Mouse (Mus musculus) heart, adult 9 months (tissue): ENCODE measurements at regions not wholly inside any gene's neighbourhood (a gene's known extent, or its start where the extent isn't known, plus 50 kb on each side); places are given as distances from the start of the nearest gene placed in this dataset.

Source experiments
- DNase-seq, 2 experiments: peaks; one replicate each; pipeline ENCODE4 v3.0.0; 2022; ENCODE audit warnings: low spot score in 2 of 2

GRCm38 (mm10) chr10:87639339-87639738, 117.7 kb downstream of the Pah start:
- DNase-seq = no peak

DNA sequence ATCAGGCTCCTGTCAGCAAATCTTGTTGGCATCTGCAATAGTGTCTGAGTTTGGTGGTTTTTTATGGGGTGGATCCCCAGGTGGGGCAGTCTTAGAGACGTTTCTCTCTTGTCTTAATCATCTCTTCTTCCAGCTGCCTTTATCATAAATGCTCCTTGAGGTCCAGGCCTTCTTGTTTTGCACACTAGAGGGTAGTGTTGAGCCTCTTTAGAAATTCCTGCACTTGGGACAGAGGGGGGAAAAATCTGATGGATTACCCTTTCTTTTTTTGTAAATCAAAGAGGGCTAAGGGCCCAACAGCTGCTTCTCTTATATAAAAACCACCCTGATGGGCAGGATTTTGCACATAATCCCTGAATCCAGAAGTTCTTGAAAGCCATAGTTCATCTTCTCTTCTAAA, 127.5 kb downstream of the Pah start:
- DNase-seq = peak; percentile 15 to 29

- no peak for DNase-seq
Observed at GRCm38 (mm10) chr10:87652139-87652740, 130.6 kb downstream of the Pah start.

DNA sequence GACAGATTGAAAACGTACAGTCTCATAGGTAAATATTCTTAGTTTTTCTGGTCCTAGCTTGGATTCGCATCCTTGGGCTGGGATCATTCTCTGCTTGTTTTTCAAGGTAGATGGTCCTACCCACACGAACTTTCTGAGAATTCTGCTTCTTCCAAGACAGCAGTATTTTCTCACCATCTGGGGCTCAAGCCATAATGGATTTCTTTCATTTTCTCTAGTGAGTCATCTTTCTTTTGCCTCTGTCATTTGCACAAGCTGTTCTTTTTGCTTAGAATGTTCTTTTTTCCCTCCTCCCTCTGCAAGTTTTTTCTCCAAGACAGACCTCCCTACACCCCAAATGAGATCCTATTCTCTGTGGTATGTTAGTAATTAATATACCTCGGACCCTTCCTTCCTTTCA, 132.5 kb downstream of the Pah start:
- peak in 1 of 2 experiments; percentile 21 for DNase-seq

- peak; percentile 21 to 64 for DNase-seq
Observed at GRCm38 (mm10) chr10:87666020-87666718, 144.6 kb downstream of the Pah start.

DNA sequence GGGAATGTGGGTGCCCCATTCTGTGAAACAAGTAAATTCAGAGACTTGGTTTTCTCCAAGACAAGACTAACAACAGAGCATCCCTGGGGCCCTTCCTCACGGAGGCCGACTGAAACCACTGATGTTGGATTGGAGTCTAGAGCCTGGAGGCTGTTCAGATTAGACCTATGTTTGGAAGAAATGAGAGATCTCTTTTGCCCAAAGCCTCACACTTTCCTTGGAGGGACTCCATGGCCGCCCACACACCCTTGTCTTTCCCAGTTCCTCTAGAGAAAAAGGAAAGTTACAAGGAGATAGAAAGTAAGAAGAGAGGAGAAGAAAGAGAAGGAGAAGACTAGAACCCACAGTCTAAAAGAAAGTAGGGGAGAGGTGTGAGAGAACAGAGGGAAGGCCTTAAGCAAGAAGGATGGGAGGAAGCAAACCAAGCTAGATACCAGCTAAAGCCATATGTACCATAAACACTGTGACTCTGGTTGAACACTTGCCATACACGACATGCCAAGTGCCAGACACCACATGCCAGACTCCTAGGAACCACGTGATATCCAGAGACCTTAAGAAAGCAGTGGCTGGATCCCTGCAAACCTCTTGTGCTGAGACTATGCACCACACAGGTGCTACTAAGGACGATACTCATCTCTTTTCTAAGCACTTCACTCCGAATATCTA, 145.3 kb downstream of the Pah start:
- DNase-seq = no peak

DNA sequence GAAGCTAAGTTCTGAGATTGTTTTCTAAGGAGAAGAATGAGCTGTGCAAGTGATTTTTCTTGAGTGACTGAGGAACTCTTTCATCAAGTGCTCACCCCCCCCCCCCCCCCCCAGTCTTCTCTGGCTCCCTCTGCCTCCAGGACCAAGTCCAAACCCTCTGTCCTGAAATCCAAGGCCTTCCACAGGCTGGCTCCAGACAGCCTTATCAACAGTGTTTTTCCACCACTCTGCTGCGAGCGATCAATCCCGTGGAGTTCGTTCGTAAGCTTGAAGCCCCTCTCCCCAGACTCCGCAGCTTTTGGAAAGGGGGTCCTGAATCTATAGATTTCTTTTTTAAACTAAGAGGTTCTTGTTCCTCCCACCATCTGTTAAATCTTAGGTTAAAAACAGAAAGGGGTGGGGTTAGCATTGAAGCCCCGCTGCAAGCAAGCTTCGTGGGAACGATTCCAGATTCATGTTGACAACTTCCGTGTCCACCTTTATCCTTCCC, 146.1 kb downstream of the Pah start:
- DNase-seq = peak in 1 of 2 experiments; percentile 27

- DNase-seq = peak in 1 of 2 experiments; percentile 4
Observed at GRCm38 (mm10) chr10:87674740-87675420, 153.3 kb downstream of the Pah start.

DNA sequence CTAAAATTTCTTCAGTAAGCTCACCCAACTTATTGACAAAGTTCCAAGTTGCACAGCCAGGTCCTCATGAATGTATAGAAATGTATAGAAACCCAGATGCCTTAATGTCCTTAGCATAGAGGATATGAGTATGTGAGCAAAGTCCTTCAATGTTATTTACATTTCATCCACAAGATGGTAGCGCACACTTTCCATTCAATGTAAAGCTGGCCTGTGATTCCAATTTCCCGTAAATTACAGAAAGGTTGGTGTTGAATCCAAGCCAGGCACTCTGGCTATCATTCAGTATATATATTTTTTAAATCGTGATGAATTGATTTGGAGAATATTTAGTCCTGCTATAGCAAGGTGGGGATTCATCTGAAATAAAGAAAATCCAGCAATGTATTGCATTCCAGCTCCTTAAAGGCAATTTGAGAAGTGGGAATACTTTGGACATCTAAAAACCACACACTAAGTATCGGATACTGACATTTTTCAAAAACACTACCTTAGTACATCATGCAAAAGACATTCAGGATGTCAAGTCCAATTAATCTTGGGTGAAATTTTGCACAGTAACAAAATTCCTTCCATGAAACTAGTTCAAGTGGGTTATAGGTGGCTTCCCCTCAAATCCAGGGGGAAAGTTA, 154.6 kb downstream of the Pah start:
- no peak for DNase-seq

GRCm38 (mm10) chr10:87678984-87679383, 157.4 kb downstream of the Pah start:
- no peak for DNase-seq

- no peak for DNase-seq
Observed at GRCm38 (mm10) chr10:87686311-87686710, 164.7 kb downstream of the Pah start.

DNA sequence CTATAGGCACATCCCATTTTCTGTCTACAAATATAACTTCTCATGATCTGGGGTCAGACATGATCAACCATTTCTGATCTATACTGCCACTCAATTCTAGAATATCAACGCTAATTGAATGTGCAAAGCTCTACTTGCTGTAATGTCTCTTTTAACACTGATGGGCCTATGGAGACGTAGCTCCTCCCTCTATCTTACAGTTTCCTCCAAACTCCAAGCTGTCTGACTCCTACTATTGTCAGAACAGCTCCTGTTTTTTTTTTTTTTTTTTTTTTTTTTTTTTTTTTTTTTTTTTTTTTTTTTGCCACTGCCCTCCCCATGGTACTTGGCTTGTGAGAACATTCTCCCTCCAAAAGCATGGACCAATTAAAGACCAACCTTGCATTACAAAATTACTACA, 165.2 kb downstream of the Pah start:
- no peak for DNase-seq

GRCm38 (mm10) chr10:87687844-87688243, 166.2 kb downstream of the Pah start:
- no peak for DNase-seq

GRCm38 (mm10) chr10:87690831-87691230, 167.2 kb upstream of the Igf1 start:
- DNase-seq = no peak

DNA sequence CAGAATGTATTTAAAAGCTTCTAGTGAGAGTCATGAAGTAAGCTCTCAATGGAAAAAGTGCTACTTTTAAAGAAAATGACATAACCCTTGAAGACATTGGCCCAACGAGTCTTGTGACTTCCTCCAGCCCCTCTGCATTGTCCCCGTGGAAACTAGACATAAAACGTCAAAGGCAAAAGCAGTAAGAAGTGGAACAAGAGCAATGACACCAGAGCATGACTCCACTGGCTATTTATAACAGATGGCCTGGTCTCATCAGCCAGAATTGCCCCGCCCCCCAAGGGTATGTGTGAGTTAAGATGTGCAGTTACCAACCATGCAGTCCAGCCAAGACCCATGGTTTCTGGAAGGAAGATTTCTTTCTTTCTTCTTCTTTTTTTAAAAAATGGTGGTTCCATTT, 161.6 kb upstream of the Igf1 start:
- DNase-seq = peak in 1 of 2 experiments; percentile 22

DNA sequence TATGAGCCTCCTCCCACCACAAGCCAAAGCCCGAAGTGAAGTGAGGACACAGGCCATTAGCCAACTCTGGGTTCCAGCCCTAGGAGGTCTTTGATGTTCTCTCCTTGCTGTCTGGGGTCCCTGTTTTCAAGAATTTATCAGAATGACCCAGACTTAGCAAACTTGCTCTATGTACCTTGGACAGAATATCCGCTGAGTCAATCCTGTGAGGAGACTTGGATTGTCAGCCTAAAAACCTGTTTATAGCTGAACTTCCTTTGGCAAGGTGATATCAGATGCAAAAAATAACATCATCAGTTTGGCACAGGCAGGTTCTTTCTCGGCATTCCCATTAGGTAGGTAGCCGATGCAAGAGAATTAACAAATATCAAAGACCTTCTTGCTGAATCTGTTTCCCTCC, 146.9 kb upstream of the Igf1 start:
- no peak for DNase-seq

DNA sequence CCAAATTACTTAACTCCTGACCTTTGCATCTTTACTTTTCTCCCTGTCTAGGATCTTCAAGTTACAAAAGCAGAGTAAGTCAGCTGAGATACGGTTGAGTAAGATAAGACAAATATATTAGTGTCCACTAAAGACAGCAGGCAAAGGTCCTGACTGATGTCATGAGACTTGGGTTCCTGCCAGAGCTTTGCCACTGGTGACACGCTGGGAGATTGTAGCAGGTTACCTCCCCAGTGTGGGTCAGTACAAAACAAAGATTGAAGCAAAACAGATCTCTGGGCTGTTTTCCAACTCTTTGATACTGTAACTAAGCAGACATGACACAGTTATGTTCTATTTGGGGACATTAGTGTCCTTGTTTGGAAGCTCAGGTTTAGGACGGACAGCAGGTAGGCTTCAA, 146.3 kb upstream of the Igf1 start:
- peak in 1 of 2 experiments; percentile 52 for DNase-seq

GRCm38 (mm10) chr10:87715874-87716600, 142.0 kb upstream of the Igf1 start:
- DNase-seq = no peak

DNA sequence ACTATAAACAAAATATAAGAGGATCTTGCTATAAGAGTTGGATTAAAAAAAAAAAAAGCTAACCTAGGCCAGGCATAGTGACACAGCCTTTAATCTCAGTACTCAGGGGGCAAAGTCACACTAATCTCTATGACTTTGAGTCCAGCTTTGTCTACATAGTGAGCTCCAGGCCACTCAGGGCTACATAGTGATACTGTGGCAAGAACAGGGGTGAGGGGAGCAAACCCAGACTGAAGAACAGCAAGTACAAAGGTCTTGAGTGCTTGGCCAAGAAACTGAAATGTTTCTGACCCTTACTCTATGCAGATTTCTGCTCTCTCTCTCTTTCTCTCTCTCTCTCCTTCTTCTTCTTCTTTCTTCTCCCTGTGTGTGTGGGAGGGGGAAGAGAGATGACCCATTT, 140.9 kb upstream of the Igf1 start:
- DNase-seq = no peak

GRCm38 (mm10) chr10:87718491-87718890, 139.6 kb upstream of the Igf1 start:
- DNase-seq = peak in 1 of 2 experiments; percentile 13

DNA sequence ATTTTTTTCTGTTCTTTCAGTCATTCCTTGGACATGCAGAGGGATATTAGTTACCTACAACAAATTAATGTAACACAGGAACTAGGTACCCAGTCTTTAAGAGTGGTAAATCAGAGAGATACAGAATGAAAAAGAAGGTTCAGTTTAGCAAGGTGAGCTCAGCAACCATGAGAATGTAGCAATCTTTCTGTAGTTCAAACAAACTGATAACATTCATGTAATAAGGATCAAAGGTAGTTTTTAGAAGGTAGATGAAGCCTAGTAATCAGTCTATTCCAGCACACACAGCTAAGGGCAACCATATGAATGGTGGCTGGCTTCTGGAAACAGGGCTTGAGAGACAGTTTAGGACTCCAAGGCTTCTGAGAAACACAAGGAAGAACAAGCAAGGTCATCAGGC, 138.1 kb upstream of the Igf1 start:
- no peak for DNase-seq
